Mouse (Mus musculus) right cerebral cortex, adult 18-20 months (tissue): ENCODE data around the gene Accs.

Experiments
- DNase-seq: peaks from one replicate; pipeline ENCODE4 v3.0.0; 2022; ENCODE audit warnings: mixed read lengths

Accs gene

DNA sequence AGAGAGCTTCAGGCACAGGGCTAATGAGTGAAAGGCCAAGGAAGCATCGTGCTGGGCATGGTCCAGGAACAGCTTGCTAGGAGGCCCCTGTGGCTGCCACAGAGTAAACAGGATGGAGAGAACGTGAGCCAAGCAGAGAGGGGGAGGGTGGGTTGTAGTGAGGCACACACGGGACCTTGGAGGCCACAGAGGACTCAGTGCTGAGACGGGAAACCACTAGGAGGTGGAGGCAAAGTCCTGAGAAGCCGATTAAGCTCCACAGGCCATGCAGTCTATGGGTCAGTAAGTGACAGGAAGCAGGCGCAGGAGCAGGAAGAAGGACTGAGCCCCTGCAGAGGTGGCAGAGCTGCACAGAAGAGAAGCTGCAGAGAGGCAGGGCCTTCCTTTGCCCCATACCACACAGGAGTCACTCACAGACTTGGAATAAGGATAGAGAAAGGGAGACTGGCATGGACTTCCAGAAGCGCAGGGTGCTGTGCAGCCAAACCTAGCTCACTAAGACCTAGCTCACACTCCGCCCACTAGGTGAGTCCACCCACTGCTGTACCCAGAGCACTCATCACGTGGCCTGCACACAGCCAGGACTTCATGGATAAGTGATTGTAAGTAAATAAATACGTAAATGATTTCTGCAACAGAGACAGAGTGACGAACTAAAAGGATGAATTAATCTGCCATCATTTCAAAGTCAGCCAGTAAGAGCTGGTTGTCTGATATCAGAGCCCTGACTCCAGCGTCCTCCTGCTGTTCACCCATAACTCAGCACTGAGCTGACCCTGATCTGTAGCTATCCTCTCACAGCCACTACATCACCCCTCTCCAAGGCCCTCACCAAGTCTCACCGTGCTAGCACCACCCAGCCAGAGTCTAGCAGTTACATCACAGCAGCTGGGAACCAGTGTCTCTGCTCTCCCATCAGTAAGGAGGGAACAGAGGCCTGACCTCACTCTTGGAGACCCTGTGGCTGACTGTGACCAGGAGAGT, 57.9 kb downstream of the Accs start:
- DNase-seq: peak; percentile 66

DNA sequence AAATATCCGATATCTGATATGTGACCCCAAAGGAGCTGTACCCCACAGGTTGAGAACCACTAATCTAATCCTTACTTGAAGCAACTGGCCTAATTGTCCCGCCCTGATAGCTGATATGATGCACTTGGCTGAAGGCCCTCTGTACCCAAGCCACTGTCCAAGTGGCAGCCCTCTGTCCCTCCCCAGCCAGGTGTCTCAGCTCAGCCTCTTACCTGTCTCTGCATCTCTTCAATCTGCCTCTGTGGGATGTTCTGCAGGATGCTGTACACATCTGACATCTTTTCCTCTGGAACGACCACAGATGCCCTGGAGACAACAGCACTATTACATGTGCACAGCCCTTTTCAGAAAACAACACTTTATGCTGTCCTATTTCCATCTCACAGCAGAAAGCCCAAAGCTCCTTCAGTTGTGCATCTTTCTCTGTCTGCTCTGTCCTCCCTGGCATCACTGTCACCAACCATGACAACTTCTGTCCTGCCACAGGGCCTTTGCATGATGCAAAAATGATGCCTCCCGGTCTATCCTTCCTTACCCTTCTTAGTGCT, 58.9 kb downstream of the Accs start:
- no peak for DNase-seq

DNA sequence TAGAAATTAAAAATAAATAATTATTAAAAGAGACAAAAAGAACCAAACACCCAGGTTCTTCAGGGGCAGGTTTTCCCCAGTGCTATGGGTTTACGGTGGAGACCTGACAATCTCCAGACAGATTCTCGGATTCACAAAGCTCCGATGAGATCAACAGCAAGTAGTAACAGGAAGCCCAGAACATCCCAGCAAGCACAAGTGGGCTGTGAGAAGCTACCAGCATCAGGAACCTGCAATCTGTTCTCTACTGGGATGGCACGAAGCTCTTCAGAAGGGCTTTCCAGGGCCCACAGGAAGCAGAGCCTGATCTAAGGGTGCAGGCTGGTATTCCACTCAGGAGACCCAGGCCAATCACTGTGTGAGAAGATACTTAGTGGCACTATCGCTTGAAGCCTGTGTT, 61.2 kb downstream of the Accs start:
- no peak for DNase-seq

DNA sequence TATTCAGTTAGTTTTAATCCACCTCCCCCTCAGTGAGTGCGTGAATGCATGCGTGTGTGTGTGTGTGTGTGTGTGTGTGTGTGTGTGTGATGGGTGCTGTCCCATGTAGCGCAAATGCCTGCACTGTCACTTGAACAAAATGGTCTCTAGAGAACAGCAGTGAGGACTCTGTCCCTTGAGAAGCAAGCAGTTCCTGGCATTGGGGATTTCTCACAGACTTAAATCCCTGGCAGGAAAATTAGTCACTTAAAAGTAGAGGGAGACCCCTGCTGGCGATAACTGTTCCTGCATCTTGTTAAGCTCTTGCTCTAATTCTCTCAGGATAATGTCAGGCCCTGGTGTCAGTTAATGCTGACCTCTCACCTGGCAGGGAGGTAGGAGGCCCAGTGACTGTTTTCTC, 63.6 kb downstream of the Accs start:
- peak; percentile 77 for DNase-seq

GRCm38 (mm10) chr2:93785432-93785798, 64.3 kb downstream of the Accs start:
- no peak for DNase-seq

- DNase-seq: peak; percentile 64
Observed at GRCm38 (mm10) chr2:93784721-93785431, 64.9 kb downstream of the Accs start.

DNA sequence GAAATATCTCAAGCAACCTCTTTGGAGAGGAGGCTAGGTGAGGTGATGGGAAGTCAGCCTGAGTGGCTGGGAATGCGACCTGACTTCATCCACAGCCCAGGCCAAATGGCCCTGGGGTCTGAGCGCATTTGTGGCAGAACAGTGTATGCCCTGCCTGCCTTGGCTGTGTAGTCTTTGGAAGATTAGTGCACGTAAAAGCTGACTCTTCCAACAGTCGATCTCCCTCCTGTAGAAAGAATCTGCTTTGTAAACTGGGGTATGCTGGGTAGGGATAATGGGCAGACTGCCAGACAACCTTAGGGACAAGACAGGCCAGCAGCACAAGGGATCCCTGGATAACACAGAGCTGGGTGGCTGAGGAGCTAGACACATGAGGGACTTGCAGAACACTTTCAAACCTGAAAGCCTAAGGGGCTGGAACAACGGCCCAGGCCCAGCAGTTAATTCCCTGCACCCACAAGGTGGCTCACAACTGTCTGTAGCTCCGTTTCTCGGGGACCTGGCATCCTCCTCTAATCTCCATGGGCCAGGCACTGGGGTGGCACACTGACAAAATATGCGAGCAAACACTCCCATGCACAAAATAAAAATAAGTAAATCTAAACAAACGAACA, 65.7 kb downstream of the Accs start:
- no peak for DNase-seq
